Mouse (Mus musculus) forebrain, embryonic 14.5 days (tissue): ENCODE measurements at regions not wholly inside any gene's neighbourhood (a gene's known extent, or its start where the extent isn't known, plus 50 kb on each side); places are given as distances from the start of the nearest gene placed in this dataset.

Experiments
- ATAC-seq: fragments of 200-750 bp; cut with Nextera tagmentation; 2 replicates; pipeline ENCODE4 v1.8.0; 2017; ENCODE audit warnings: mild to moderate bottlenecking, moderate library complexity
- DNase-seq: peaks from one replicate; pipeline ENCODE4 v3.0.0-alpha.2; 2015; ENCODE audit warnings: low spot score
- H3K27ac ChIP-seq: fragments of 300-500 bp; sonication (generic); 2 replicates; pipeline ENCODE4 v1.5.1; 2014; ENCODE audit warnings: low read depth, mild to moderate bottlenecking, control low read depth, low read length, moderate library complexity
- H3K27me3 ChIP-seq: fragments of 300-500 bp; sonication (generic); replicated peaks from 2 replicates; pipeline ENCODE4 v1.6.1; 2014; ENCODE audit warnings: low read length, control low read depth, mixed read lengths; ENCODE audit not compliant: control insufficient read depth, insufficient read depth
- H3K36me3 ChIP-seq: fragments of 300-500 bp; sonication (generic); 2 replicates; pipeline ENCODE4 v1.6.1; 2014; ENCODE audit warnings: low read length, control low read depth; ENCODE audit not compliant: control insufficient read depth, insufficient read depth
- H3K4me1 ChIP-seq: fragments of 300-500 bp; sonication (generic); 2 replicates; pipeline ENCODE4 v1.6.1; 2014; ENCODE audit warnings: antibody characterized with exemption, low read length, control low read depth; ENCODE audit not compliant: control insufficient read depth, insufficient read depth
- H3K4me2 ChIP-seq: fragments of 300-500 bp; sonication (generic); 2 replicates; pipeline ENCODE4 v1.6.1; 2014; ENCODE audit warnings: mild to moderate bottlenecking, control low read depth, low read length
- H3K4me3 ChIP-seq: fragments of 300-500 bp; sonication (generic); 2 replicates; pipeline ENCODE4 v1.5.1; 2014; ENCODE audit warnings: low read depth, low read length, control low read depth
- H3K9ac ChIP-seq: fragments of 300-500 bp; sonication (generic); 2 replicates; pipeline ENCODE4 v1.6.1; 2014; ENCODE audit warnings: mild to moderate bottlenecking, low read length, control low read depth, moderate library complexity
- H3K9me3 ChIP-seq: fragments of 300-500 bp; sonication (generic); replicated peaks from 2 replicates; pipeline ENCODE4 v1.6.1; 2016; ENCODE audit warnings: low read length, control low read depth, mixed read lengths; ENCODE audit not compliant: control insufficient read depth
- WGBS: fragments of 180-500 bp; shearing (Covaris S2); extraction: QIAGEN DNeasy Blood & Tissue Kit; methylation state at CpG from one replicate; pipeline ENCODE4 v1.1.7; 2014; 5-methylcytosine and 5-hydroxymethylcytosine counted together

DNA sequence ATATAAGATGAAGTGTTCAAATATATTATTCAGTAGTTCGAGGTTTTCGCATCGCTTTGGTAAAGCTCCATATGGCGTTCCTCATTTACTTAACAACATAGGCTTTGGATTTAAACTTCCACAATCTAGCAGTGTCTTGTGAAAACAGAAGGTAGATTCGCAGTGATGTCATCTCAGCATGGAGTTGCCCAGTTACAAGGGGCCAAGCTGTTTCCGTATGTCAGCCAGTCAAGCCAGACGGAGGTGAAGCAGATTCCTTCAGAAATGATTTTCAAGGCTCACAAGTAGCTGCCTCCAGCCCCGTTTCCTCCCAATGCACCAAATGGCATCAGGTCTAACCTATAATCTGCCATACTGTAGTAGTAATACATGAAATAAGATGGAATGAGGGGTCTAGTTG lies 224.6 kb downstream of the Rwdd3 start:
- WGBS = 74% methylated on average over 8 of the region's 8 CpGs

GRCm38 (mm10) chr3:120934401-120934800 lies 237.1 kb downstream of the Rwdd3 start:
- Histone ChIP-seq H3K27ac (no peak overlapping the region), H3K4me2 (no peak overlapping the region), H3K27me3 (no peaks in the 10 kb centered on the region), H3K4me3 (no peak overlapping the region), H3K36me3 (no peaks in the 10 kb centered on the region), H3K4me1 (no peaks in the 10 kb centered on the region), H3K9ac (no peak overlapping the region), H3K9me3 (no peaks in the 10 kb centered on the region)
- ATAC-seq (no peak), DNase-seq (no peak)
- 90% methylated on average over 4 of the region's 4 CpGs for WGBS

More for the DNA sequence above, 224.6 kb downstream of the Rwdd3 start:
- H3K4me3 ChIP-seq = no peak overlapping the region
- ATAC-seq = no peak
- no peaks in the 10 kb centered on the region for H3K9me3 ChIP-seq
- H3K27ac ChIP-seq = no peak overlapping the region
- H3K27me3 ChIP-seq = no peaks in the 10 kb centered on the region
- H3K4me2 ChIP-seq = no peak overlapping the region
- H3K9ac ChIP-seq = no peak overlapping the region
- DNase-seq = peak; percentile 45
- no peaks in the 10 kb centered on the region for H3K36me3 ChIP-seq
- no peaks in the 10 kb centered on the region for H3K4me1 ChIP-seq

GRCm38 (mm10) chr3:120920351-120920750 lies 251.1 kb downstream of the Rwdd3 start:
- no peaks in the 10 kb centered on the region for H3K9me3 ChIP-seq
- ATAC-seq (no peak), DNase-seq (no peak)
- no peaks in the 10 kb centered on the region for H3K4me1 ChIP-seq
- no peak overlapping the region for H3K9ac ChIP-seq
- WGBS = 79% methylated on average over 2 of the region's 2 CpGs
- no peak overlapping the region for H3K4me3 ChIP-seq
- H3K27ac ChIP-seq = no peak overlapping the region
- H3K27me3 ChIP-seq = no peaks in the 10 kb centered on the region
- no peaks in the 10 kb centered on the region for H3K36me3 ChIP-seq
- H3K4me2 ChIP-seq = no peak overlapping the region

DNA sequence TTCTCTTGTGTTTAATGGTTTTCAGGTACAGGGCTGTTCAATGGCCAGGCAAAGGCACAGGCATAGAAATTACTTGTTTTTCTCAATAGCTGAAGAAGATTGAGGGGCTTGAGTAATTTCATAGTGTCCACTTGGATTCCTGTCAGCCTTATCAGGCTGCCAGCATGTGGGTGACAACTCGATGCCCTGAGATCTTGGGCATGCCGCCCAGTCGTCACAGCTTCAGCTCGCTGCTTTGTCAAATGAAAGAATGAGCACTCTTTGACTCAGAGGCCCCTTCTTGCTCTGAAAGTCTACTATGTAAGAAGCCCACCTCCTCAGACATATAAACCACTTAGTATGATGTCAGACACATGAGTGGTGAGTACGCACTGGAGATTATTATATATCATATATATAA lies 272.6 kb downstream of the Rwdd3 start:
- Histone ChIP-seq H3K4me2 (no peak overlapping the region), H3K27me3 (no peaks in the 10 kb centered on the region), H3K36me3 (no peaks in the 10 kb centered on the region), H3K4me3 (no peak overlapping the region), H3K9me3 (no peaks in the 10 kb centered on the region), H3K9ac (no peak overlapping the region), H3K4me1 (0 out of 2 replicates have a peak, but pooled peaks cover 4% of the 10 kb centered on the region), H3K27ac (no peak overlapping the region)
- peak; percentile 49 for DNase-seq
- 53% methylated on average over 5 of the region's 5 CpGs for WGBS
- no peak for ATAC-seq

GRCm38 (mm10) chr3:120898258-120898657 lies 273.2 kb downstream of the Rwdd3 start:
- 0 out of 2 replicates have a peak overlapping the region, but pooled peaks have one; percentile 40 for H3K27ac ChIP-seq

DNA sequence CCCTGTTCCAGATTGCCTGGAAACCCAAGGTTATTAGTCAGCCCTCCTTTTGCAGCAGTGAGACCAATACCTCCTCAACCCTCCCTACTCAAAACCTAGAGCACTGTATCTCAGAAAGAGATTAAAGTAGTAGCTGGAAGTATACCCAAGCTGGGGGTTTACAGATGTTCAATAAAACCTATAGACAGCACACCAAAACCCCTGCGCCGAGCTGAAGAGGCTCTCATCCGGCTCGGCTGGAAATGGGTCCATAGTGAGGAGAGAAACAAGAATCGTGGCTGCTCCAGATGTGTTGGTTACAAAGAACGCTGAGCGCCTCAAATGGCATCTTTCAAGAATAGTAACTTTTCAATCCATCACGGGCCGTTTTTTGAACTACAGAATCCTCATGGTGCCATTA lies 273.7 kb downstream of the Rwdd3 start:
- Histone ChIP-seq H3K27ac (0 out of 2 replicates have a peak overlapping the region, but pooled peaks have one; percentile 40), H3K4me2 (no peak overlapping the region)
- WGBS = 93% methylated on average over 9 of the region's 9 CpGs

More at GRCm38 (mm10) chr3:120898258-120898657, 273.2 kb downstream of the Rwdd3 start:
- Histone ChIP-seq H3K9me3 (no peaks in the 10 kb centered on the region), H3K9ac (no peak overlapping the region), H3K36me3 (no peaks in the 10 kb centered on the region), H3K27me3 (no peaks in the 10 kb centered on the region), H3K4me1 (0 out of 2 replicates have a peak, but pooled peaks cover 4% of the 10 kb centered on the region), H3K4me3 (no peak overlapping the region), H3K4me2 (no peak overlapping the region)
- peak; percentile 83 for DNase-seq
- WGBS = 57% methylated on average over 9 of the region's 9 CpGs
- ATAC-seq = peak; percentile 76

DNA sequence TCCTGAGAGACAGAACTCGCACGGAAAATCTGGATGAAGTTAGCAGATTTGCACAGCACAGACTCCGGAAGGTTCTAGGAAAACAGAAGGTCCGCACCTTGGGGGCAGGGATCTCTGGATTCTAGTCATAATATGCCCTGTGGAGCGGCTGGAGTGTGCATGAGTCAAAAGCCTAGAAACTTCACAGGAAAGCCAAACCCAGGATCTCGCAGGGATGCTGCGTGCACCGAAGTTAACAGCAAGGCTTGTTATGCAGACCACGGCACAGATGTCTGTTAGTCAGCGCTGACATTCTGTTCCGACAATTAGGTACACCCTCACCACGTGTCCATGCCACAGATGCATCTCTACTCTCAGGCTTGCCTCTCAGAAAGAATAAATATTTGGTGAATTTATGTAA lies 274.3 kb downstream of the Rwdd3 start:
- Histone ChIP-seq H3K4me1 (0 out of 2 replicates have a peak, but pooled peaks cover 4% of the 10 kb centered on the region), H3K27ac (no peak overlapping the region), H3K4me2 (no peak overlapping the region), H3K4me3 (no peak overlapping the region), H3K27me3 (no peaks in the 10 kb centered on the region), H3K9me3 (no peaks in the 10 kb centered on the region), H3K36me3 (no peaks in the 10 kb centered on the region), H3K9ac (no peak overlapping the region)
- ATAC-seq = peak; percentile 34; the same call in 1 of the 2 replicates
- DNase-seq = peak; percentile 41
- WGBS = 77% methylated on average over 12 of the region's 12 CpGs

More for the DNA sequence above, 273.7 kb downstream of the Rwdd3 start:
- ATAC-seq (peak; percentile 10; the same call in 1 of the 2 replicates), DNase-seq (no peak)
- H3K9me3 ChIP-seq = no peaks in the 10 kb centered on the region
- no peak overlapping the region for H3K4me3 ChIP-seq
- no peaks in the 10 kb centered on the region for H3K36me3 ChIP-seq
- H3K4me1 ChIP-seq = 0 out of 2 replicates have a peak, but pooled peaks cover 4% of the 10 kb centered on the region
- no peak overlapping the region for H3K9ac ChIP-seq
- H3K27me3 ChIP-seq = no peaks in the 10 kb centered on the region

DNA sequence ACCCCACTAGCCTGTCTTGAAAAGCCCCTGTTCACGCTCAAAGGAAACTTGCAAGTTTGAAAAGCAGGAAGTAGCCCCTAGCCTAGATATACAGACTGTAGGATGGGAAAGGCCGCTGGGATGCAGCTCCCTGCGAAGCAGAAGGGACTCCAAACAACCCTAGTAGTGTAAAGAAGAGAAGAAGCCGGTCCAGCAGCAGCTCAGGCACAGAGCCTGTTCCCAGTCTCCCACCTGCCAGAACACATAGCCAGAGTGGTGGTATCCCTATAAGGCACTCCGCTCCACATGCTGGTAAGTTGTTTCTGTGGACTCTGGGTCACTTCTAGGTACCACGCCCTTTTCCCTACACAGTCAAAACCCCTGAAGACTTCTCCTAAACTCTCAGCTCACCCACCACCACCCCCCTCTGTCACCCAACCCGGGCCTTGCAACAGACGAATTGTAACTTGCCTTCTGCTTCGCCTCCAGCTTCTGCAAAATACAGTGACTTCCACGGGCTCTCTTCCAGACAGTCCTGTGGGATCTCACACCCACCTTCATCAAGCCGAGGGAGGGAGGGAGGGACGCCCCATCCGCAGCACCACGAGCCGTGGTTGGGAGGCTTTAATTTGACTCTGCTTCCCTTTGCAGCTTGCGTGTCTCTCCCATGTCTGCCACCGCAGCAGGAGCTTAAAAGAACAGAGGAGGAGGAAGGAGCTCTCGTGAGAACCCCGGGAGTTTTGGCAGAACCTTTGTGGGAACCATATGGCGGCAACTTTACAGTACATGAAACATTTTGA lies 285.2 kb downstream of the Rwdd3 start:
- Histone ChIP-seq H3K27ac (peak overlapping the region; percentile 30; the same call in 1 of the 2 replicates), H3K9ac (no peak overlapping the region), H3K27me3 (no peaks in the 10 kb centered on the region), H3K4me2 (0 out of 2 replicates have a peak overlapping the region, but pooled peaks have one; percentile 3), H3K9me3 (no peaks in the 10 kb centered on the region), H3K4me1 (no peaks in the 10 kb centered on the region; the same call in 1 of the 2 replicates), H3K36me3 (no peaks in the 10 kb centered on the region), H3K4me3 (no peak overlapping the region)
- WGBS = 64% methylated on average over 20 of the region's 20 CpGs
- ATAC-seq (peak; percentile 67), DNase-seq (peak; percentile 68)

DNA sequence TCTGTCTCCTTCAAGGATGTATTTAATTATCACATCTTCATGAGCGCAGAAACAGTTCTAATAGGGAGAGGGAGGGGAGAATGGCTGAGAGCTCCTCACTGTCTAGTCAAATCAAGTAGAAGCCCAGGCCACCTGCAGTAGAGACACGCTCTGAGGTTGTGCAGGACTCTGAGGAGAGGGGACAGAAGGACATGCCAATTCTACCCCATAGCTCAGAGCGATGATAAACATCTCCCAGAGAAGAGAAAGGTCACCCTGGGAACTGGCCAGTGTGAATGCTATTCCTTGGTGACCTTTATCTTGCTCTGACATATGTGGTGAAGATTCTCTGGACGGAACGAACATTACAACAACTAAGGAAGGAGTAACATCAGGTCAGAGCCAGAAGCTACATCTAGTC lies 286.1 kb downstream of the Rwdd3 start:
- H3K27me3 ChIP-seq = no peaks in the 10 kb centered on the region
- no peaks in the 10 kb centered on the region for H3K36me3 ChIP-seq
- H3K4me3 ChIP-seq = no peak overlapping the region
- H3K4me1 ChIP-seq = no peaks in the 10 kb centered on the region; the same call in 1 of the 2 replicates
- H3K9me3 ChIP-seq = no peaks in the 10 kb centered on the region
- no peak for ATAC-seq
- DNase-seq = no peak
- 91% methylated on average over 5 of the region's 5 CpGs for WGBS
- no peak overlapping the region for H3K9ac ChIP-seq
- H3K4me2 ChIP-seq = no peak overlapping the region
- H3K27ac ChIP-seq = no peak overlapping the region
